9 mouse cellular contexts compared by ENCODE assay signal in genomic region chr11:111532457-111532856, GRCm38 (mm10).
DNase-seq lines count a peak whose midpoint lies in the region; ATAC-seq and TF ChIP-seq lines count a peak whose summit lies in the region.
"Had no signal": no experiment of that assay in that cellular context is flagged by ENCODE, and none has a peak within 500 bp of the region (broad histone marks: within the 10 kb centered on the region; RNA-seq: fewer than 3 reads in every experiment).

No protein-coding gene starts in this region.

- intact Hi-C loops in left cerebral cortex, postnatal 36 days (cut with DNase I), result loop anchor here (5.0 kb wide), 1 partner anchor 1035 kb away; no protein-coding TSS in a partner anchor

- POLR2A ChIA-PET in Patski (lab: Charles Lee), result no interaction called here

- H3K27ac ChIP-seq in forebrain, embryonic 13.5 days, result no peak overlapping the region
- H3K27ac ChIP-seq in forebrain, embryonic 10.5 days, result no peak overlapping the region
- no peak overlapping the region for H3K27ac ChIP-seq in limb, embryonic 14.5 days (replicated peaks; ENCODE audit: low read depth, low read length)
- H3K27ac ChIP-seq in forebrain, embryonic 16.5 days (ENCODE audit: low read length), result no peak overlapping the region
- H3K27ac ChIP-seq: lung, embryonic 15.5 days had no signal

- TF ChIP-seq POLR2A in limb, embryonic 14.5 days (IDR thresholded peaks at IDR 0.05; ENCODE audit: borderline replicate concordance, extremely low read depth, insufficient read depth, insufficient read length), result no peak

- DNase-seq in forebrain, embryonic 10.5 days (ENCODE audit: extremely low spot score, low spot score), result no peak
- DNase-seq in left cerebral cortex, adult 18-20 months (ENCODE audit: low spot score in 2 of 2), result peak; percentile 25 to 50
- no peak for DNase-seq in left cerebral cortex, postnatal 36 days (ENCODE audit: low spot score in 2 of 2)
- no peak for DNase-seq in Patski (ENCODE audit: low read depth, low spot score)
- DNase-seq in limb, embryonic 14.5 days (ENCODE audit: low spot score), result peak; percentile 73
- DNase-seq in natural killer cell, adult 2 months (ENCODE audit: low spot score in 2 of 2), result no peak

- no peak overlapping the region for H3K4me2 ChIP-seq in forebrain, embryonic 13.5 days
- H3K4me2 ChIP-seq in limb, embryonic 14.5 days (replicated peaks; ENCODE audit: low read depth, low read length, severe bottlenecking), result no peak overlapping the region
- H3K4me2 ChIP-seq in forebrain, embryonic 16.5 days (ENCODE audit: low read length), result no peak overlapping the region
- H3K4me2 ChIP-seq: lung, embryonic 15.5 days had no signal

- no peaks in the 10 kb centered on the region for H3K36me3 ChIP-seq in forebrain, embryonic 13.5 days (ENCODE audit: poor library complexity, severe bottlenecking)
- no peaks in the 10 kb centered on the region for H3K36me3 ChIP-seq in forebrain, embryonic 10.5 days (replicated peaks)
- no peaks in the 10 kb centered on the region for H3K36me3 ChIP-seq in limb, embryonic 14.5 days (ENCODE audit: control insufficient read depth, insufficient read depth, low read length)
- H3K36me3 ChIP-seq in forebrain, embryonic 16.5 days (ENCODE audit: control insufficient read depth, insufficient read depth), result no peaks in the 10 kb centered on the region
- H3K36me3 ChIP-seq: lung, embryonic 15.5 days had no signal

- in situ Hi-C loops in Patski (cut with MboI; ENCODE audit: low pct_unique_long_range_greater_than_20kb), result loop anchor here (5.0 to 25.0 kb wide), 5 partner anchors 1035 to 1532 kb away; no protein-coding TSS in a partner anchor

- H3K4me1 ChIP-seq in forebrain, embryonic 13.5 days, result no peaks in the 10 kb centered on the region
- H3K4me1 ChIP-seq in forebrain, embryonic 10.5 days, result peaks cover 6% of the 10 kb centered on the region; the same call in 1 of the 2 replicates
- peaks cover 5% of the 10 kb centered on the region; the same call in 1 of the 2 replicates for H3K4me1 ChIP-seq in limb, embryonic 14.5 days (ENCODE audit: control insufficient read depth, insufficient read depth, low read length)
- no peaks in the 10 kb centered on the region for H3K4me1 ChIP-seq in forebrain, embryonic 16.5 days (replicated peaks; ENCODE audit: control insufficient read depth, insufficient read depth, low read length)

- no peaks in the 10 kb centered on the region for H3K9me3 ChIP-seq in forebrain, embryonic 13.5 days (replicated peaks)
- no peaks in the 10 kb centered on the region for H3K9me3 ChIP-seq in forebrain, embryonic 10.5 days
- no peaks in the 10 kb centered on the region for H3K9me3 ChIP-seq in limb, embryonic 14.5 days (ENCODE audit: control insufficient read depth, low read length)
- H3K9me3 ChIP-seq in forebrain, embryonic 16.5 days (ENCODE audit: control insufficient read depth, low read length), result no peaks in the 10 kb centered on the region
- H3K9me3 ChIP-seq: lung, embryonic 15.5 days had no signal

- no peaks in the 10 kb centered on the region for H3K27me3 ChIP-seq in forebrain, embryonic 13.5 days
- H3K27me3 ChIP-seq in forebrain, embryonic 10.5 days (ENCODE audit: poor library complexity, severe bottlenecking), result no peaks in the 10 kb centered on the region
- peaks cover 9% of the 10 kb centered on the region for H3K27me3 ChIP-seq in Patski
- no peaks in the 10 kb centered on the region; the same call in 1 of the 2 replicates for H3K27me3 ChIP-seq in limb, embryonic 14.5 days (ENCODE audit: control insufficient read depth, insufficient read depth, low read length)
- no peaks in the 10 kb centered on the region for H3K27me3 ChIP-seq in forebrain, embryonic 16.5 days (replicated peaks; ENCODE audit: control insufficient read depth, insufficient read depth, low read length)
- H3K27me3 ChIP-seq: lung, embryonic 15.5 days had no signal

- H3K9ac ChIP-seq in forebrain, embryonic 13.5 days, result no peak overlapping the region
- H3K9ac ChIP-seq in limb, embryonic 14.5 days (ENCODE audit: low read depth, low read length, severe bottlenecking), result no peak overlapping the region
- H3K9ac ChIP-seq in forebrain, embryonic 16.5 days (replicated peaks; ENCODE audit: low read depth, low read length), result no peak overlapping the region
- H3K9ac ChIP-seq: lung, embryonic 15.5 days had no signal

- no peak overlapping the region for H3K4me3 ChIP-seq in forebrain, embryonic 13.5 days
- no peak overlapping the region for H3K4me3 ChIP-seq in forebrain, embryonic 10.5 days
- H3K4me3 ChIP-seq in limb, embryonic 14.5 days (replicated peaks; ENCODE audit: low read length), result no peak overlapping the region
- no peak overlapping the region for H3K4me3 ChIP-seq in forebrain, embryonic 16.5 days (replicated peaks; ENCODE audit: low read length)
- H3K4me3 ChIP-seq: lung, embryonic 15.5 days had no signal

- ATAC-seq in forebrain, embryonic 13.5 days, result peak; percentile 53; the same call in 1 of the 2 replicates
- no peak for ATAC-seq in Patski
- ATAC-seq in limb, embryonic 14.5 days (ENCODE audit: low FRiP score, low read depth), result no peak
- no peak for ATAC-seq in forebrain, embryonic 16.5 days

- CTCF ChIA-PET in Patski (lab: Charles Lee), result interaction anchor here (0.7 to 2.3 kb wide), 10 partner anchors 8 to 1634 kb away, joined by 3 to 9 read pairs (median 3); no protein-coding TSS in a partner anchor

- WGBS in forebrain, embryonic 13.5 days, result 29% methylated on average over 5 of the region's 5 CpGs
- WGBS in forebrain, embryonic 10.5 days, result 50% methylated on average over 5 of the region's 5 CpGs
- 25% methylated on average over 5 of the region's 5 CpGs for WGBS in limb, embryonic 14.5 days
- WGBS in forebrain, embryonic 16.5 days, result 26% methylated on average over 5 of the region's 5 CpGs

- peak; percentile 63 for TF ChIP-seq CTCF in Patski (IDR thresholded peaks at IDR 0.05)

Comparison
In these comparisons a context has a peak if more than half of its experiments do, and no peak if none do; other contexts are left out.
1. DNase-seq: peak in left cerebral cortex, adult 18-20 months (2 of 2) and limb, embryonic 14.5 days (single experiment); none in forebrain, embryonic 10.5 days (single experiment), left cerebral cortex, postnatal 36 days (0 of 2), Patski (single experiment) and natural killer cell, adult 2 months (0 of 2).